Mouse (Mus musculus) kidney, adult 11 months (tissue): ENCODE measurements at regions not wholly inside any gene's neighbourhood (a gene's known extent, or its start where the extent isn't known, plus 50 kb on each side); places are given as distances from the start of the nearest gene placed in this dataset.

Experiments
- DNase-seq: peaks from one replicate; pipeline ENCODE4 v3.0.0; 2022

- DNase-seq, result peak; percentile 3
Measured at GRCm38 (mm10) chr13:105377038-105377437, 66.4 kb upstream of the Htr1a start.

- DNase-seq, result no peak
Measured at GRCm38 (mm10) chr13:105378587-105378986, 64.9 kb upstream of the Htr1a start.

GRCm38 (mm10) chr13:105387016-105387772 lies 56.2 kb upstream of the Htr1a start:
- DNase-seq, result no peak
